ENCODE assay signal across 11 mouse cellular contexts in the genomic region with DNA sequence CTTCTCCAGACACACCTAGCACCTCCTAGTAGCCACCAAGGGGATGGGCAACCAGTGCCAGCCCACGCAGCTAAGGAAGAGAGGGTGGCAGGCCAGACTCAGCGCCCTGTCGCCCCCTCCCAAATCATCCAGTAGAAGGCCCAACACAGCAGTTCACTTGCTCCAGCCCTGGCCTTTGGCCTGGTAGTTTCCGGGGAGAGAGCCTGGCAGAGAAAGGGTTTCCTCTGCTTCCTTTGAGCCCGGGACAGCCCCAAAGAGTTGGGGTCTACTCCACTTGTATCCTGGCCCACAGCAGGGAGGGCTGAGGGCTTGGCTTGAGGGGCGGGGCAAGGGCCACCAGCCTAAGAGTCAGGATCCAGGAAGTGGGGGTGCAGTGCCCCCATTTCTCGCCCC. TPM values are rescaled to one million over a fixed set of nuclear protein-coding genes. Genes with fewer than 3 reads are reported as not detected.
DNase-seq lines count a peak whose midpoint lies in the region; ATAC-seq lines count a peak whose summit lies in the region.
"Had no signal": no experiment of that assay in that cellular context is flagged by ENCODE, and none has a peak within 500 bp of the region (broad histone marks: within the 10 kb centered on the region; RNA-seq: fewer than 3 reads in every experiment).

No protein-coding gene starts in this region.

- DNase-seq in CD4-positive, CD25-positive, alpha-beta regulatory T cell, adult 2 months (ENCODE audit: low read depth, low spot score): peak; percentile 18
- DNase-seq in lung, postnatal 36 days: no peak
- DNase-seq in liver, embryonic 13.5 days: no peak
- no peak for DNase-seq in ovary, adult 18-20 months (ENCODE audit: low spot score)
- no peak for DNase-seq in gastrocnemius, adult 18-20 months (ENCODE audit: low spot score)
- DNase-seq: left cerebral cortex, postnatal 4 days; right cerebral cortex, postnatal 14 days had no signal

- peak overlapping the region; percentile 57 for H3K9ac ChIP-seq in lung, embryonic 16.5 days (ENCODE audit: low read length)
- H3K9ac ChIP-seq in liver, embryonic 13.5 days: no peak overlapping the region
- H3K9ac ChIP-seq in stomach, embryonic 15.5 days: no peak overlapping the region

- no peaks in the 10 kb centered on the region for H3K27me3 ChIP-seq in lung, embryonic 16.5 days (ENCODE audit: control insufficient read depth, insufficient read depth, low read depth, low read length)
- H3K27me3 ChIP-seq in liver, embryonic 13.5 days: peaks cover 54% of the 10 kb centered on the region
- H3K27me3 ChIP-seq in stomach, embryonic 15.5 days (replicated peaks): 0 out of 2 replicates have a peak, but pooled peaks cover 7% of the 10 kb centered on the region

- H3K9me3 ChIP-seq in lung, embryonic 16.5 days (ENCODE audit: control insufficient read depth, low read length): no peaks in the 10 kb centered on the region
- no peaks in the 10 kb centered on the region for H3K9me3 ChIP-seq in liver, embryonic 13.5 days (replicated peaks)
- H3K9me3 ChIP-seq in stomach, embryonic 15.5 days: no peaks in the 10 kb centered on the region

- peaks cover 24% of the 10 kb centered on the region for H3K36me3 ChIP-seq in lung, embryonic 16.5 days (ENCODE audit: control insufficient read depth, insufficient read depth, low read length)
- H3K36me3 ChIP-seq in liver, embryonic 13.5 days: peaks cover 23% of the 10 kb centered on the region
- H3K36me3 ChIP-seq in stomach, embryonic 15.5 days: peaks cover 24% of the 10 kb centered on the region

- H3K4me1 ChIP-seq in lung, embryonic 16.5 days (replicated peaks; ENCODE audit: control insufficient read depth, insufficient read depth, low read length): peaks cover 66% of the 10 kb centered on the region
- H3K4me1 ChIP-seq in liver, embryonic 13.5 days (replicated peaks): peaks cover 47% of the 10 kb centered on the region
- H3K4me1 ChIP-seq in stomach, embryonic 15.5 days: peaks cover 62% of the 10 kb centered on the region

- H3K27ac ChIP-seq in lung, embryonic 16.5 days (ENCODE audit: low read length): peak overlapping the region; percentile 69
- H3K27ac ChIP-seq in liver, embryonic 13.5 days: no peak overlapping the region
- H3K27ac ChIP-seq in stomach, embryonic 15.5 days: peak overlapping the region; percentile 74

- H3K4me3 ChIP-seq in lung, embryonic 16.5 days (ENCODE audit: low read length): peak overlapping the region; percentile 6; the same call in 1 of the 2 replicates
- H3K4me3 ChIP-seq in liver, embryonic 13.5 days (replicated peaks): no peak overlapping the region
- peak overlapping the region; percentile 8; the same call in 1 of the 2 replicates for H3K4me3 ChIP-seq in stomach, embryonic 15.5 days (replicated peaks)
- H3K4me3 ChIP-seq: erythroblast, embryonic 14.5 days had no signal

- ATAC-seq in CD4-positive, CD25-positive, alpha-beta regulatory T cell, adult 4 months: no peak
- no peak for ATAC-seq in lung, embryonic 16.5 days (ENCODE audit: low read depth)
- ATAC-seq in liver, embryonic 13.5 days (ENCODE audit: low read depth): no peak
- no peak for ATAC-seq in stomach, embryonic 15.5 days (ENCODE audit: insufficient read depth, low FRiP score, low read depth)

- peak overlapping the region; percentile 41 for H3K4me2 ChIP-seq in lung, embryonic 16.5 days (ENCODE audit: low read depth, low read length)
- H3K4me2 ChIP-seq in liver, embryonic 13.5 days: peak overlapping the region; percentile 32; the same call in 1 of the 2 replicates
- peak overlapping the region; percentile 39 for H3K4me2 ChIP-seq in stomach, embryonic 15.5 days

- 45% methylated on average over 7 of the region's 7 CpGs for WGBS in lung, embryonic 16.5 days
- WGBS in liver, embryonic 13.5 days (ENCODE audit: insufficient replicate concordance): 45% methylated on average over 7 of the region's 7 CpGs
- WGBS in stomach, embryonic 15.5 days: 63% methylated on average over 7 of the region's 7 CpGs

RNA-seq across cellular contexts. Expression of gene Cbx4, which starts 6.6 kb away (rescaled TPM):
- 1 to 10 TPM; 1.7 to 3.7 TPM for polyA plus RNA-seq in CD4-positive, CD25-positive, alpha-beta regulatory T cell, adult 4 months (2017; shearing (Covaris generic))
- polyA plus RNA-seq in lung, embryonic 16.5 days (2015; fragmentation: Nextera tagmentation; extraction: Ambion mirVana): 13.3 and 14.0 TPM in 2 replicates
- 2.0 and 2.4 TPM in 2 replicates for polyA plus RNA-seq in liver, embryonic 13.5 days (2015; fragmentation: Nextera tagmentation; extraction: Ambion mirVana)
- 10.2 and 10.3 TPM in 2 replicates for polyA plus RNA-seq in stomach, embryonic 15.5 days (2015; fragmentation: Nextera tagmentation; extraction: Ambion mirVana)
- total RNA-seq in gastrocnemius, adult 18-20 months (2021): 1 to 10 TPM; 1.6 to 2.5 TPM

RNA-seq across cellular contexts. Expression of gene Cbx8, which starts 38.7 kb away (rescaled TPM):
- polyA plus RNA-seq in CD4-positive, CD25-positive, alpha-beta regulatory T cell, adult 4 months (2017; shearing (Covaris generic)): 1 to 10 TPM; 4.0 to 6.7 TPM
- polyA plus RNA-seq in lung, embryonic 16.5 days (2015; fragmentation: Nextera tagmentation; extraction: Ambion mirVana): 7.7 and 7.9 TPM in 2 replicates
- 2.4 and 2.8 TPM in 2 replicates for polyA plus RNA-seq in liver, embryonic 13.5 days (2015; fragmentation: Nextera tagmentation; extraction: Ambion mirVana)
- polyA plus RNA-seq in stomach, embryonic 15.5 days (2015; fragmentation: Nextera tagmentation; extraction: Ambion mirVana): 6.9 and 7.2 TPM in 2 replicates
- 1 to 10 TPM; 2.6 to 3.5 TPM for total RNA-seq in gastrocnemius, adult 18-20 months (2021)

RNA-seq across cellular contexts. Expression of gene Cbx2, which starts 56.7 kb away (rescaled TPM):
- polyA plus RNA-seq in CD4-positive, CD25-positive, alpha-beta regulatory T cell, adult 4 months (2017; shearing (Covaris generic)): 1 to 10 TPM; 1.4 to 1.5 TPM
- polyA plus RNA-seq in lung, embryonic 16.5 days (2015; fragmentation: Nextera tagmentation; extraction: Ambion mirVana): 27.4 and 30.5 TPM in 2 replicates
- polyA plus RNA-seq in liver, embryonic 13.5 days (2015; fragmentation: Nextera tagmentation; extraction: Ambion mirVana): 3.8 and 4.1 TPM in 2 replicates
- 21.3 and 24.8 TPM in 2 replicates for polyA plus RNA-seq in stomach, embryonic 15.5 days (2015; fragmentation: Nextera tagmentation; extraction: Ambion mirVana)
- 1 to 10 TPM in 1 of 2 experiments, under 1 TPM in 1; 0.85 to 1.0 TPM for total RNA-seq in gastrocnemius, adult 18-20 months (2021)
